Mouse (Mus musculus) bone marrow, adult 2 months (tissue): ENCODE results near the gene Rbpjl.

Source experiments
- CTCF ChIP-seq: fragments of 200-500 bp; IDR thresholded peaks from 2 replicates; pipeline ENCODE4 v1.5.1; 2011; ENCODE audit warnings: low read length, control low read depth; ENCODE audit not compliant: control insufficient read depth, insufficient read depth
- POLR2A ChIP-seq: fragments of 200-500 bp; IDR thresholded peaks from 2 replicates; pipeline ENCODE4 v1.6.1; 2011; ENCODE audit warnings: low read depth, mild to moderate bottlenecking, control low read depth, low read length, borderline replicate concordance; ENCODE audit not compliant: control insufficient read depth

DNA sequence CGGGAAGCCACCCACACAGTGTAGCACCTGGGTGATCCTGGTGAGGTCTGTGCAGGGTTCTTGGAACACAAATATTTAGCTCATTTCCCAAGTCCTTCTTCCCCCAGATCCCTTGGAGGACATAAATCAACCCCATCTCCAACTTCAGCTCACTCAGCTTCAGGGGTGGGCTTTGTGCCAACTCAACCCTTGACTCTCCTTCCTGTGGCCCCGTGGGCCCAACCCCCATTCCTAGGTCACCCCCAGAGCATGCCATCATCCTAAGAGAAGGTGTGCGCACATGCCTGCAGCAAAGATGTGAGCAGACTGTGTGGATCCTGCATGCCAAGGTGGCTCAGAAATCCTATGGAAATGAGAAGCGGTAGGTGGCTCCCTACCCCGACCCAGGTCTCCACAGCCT, 2.6 kb downstream of the Rbpjl start:
- TF ChIP-seq CTCF, result no peak
- no peak for TF ChIP-seq POLR2A
